Mouse (Mus musculus) gastrocnemius, postnatal 4 days (tissue): ENCODE results near the gene Gcnt3. TPM values are rescaled to one million over a fixed set of nuclear protein-coding genes. Genes with fewer than 3 reads are reported as not detected.

Source experiments
- DNase-seq, 2 experiments: peaks; one replicate each; pipeline ENCODE4 v3.0.0; 2021 to 2022; ENCODE audit warnings: low spot score in 2 of 2, mixed read lengths in 2 of 2
- total RNA-seq, 2 experiments: library from RNA; stranded (reverse); gene quantifications; 2 replicates each; pipeline ENCODE4 v1.2.3; 2021

The Gcnt3 gene
- total RNA-seq, 2 experiments from 2014 or later: not detected

GRCm38 (mm10) chr9:70007506-70008248, 30.2 kb downstream of the Gcnt3 start:
- no peak for DNase-seq

DNA sequence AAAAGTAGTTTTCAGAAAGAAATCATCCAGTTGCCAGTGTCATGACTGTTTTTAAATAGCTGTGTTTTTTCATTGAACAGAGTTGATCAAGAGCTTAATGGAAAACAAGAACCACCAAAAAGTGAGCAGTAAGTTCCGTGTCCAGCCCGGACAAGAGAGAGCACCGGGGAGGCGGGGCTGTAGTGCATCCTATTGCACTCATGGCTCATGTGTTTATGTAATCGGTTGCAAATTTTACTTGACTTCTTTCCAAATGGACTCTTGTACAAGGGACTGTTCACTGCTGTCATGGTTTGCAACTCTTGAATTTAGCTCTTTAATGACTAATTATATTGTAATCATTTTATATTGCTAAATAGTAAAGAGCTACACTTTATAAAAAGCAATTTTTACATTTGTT, 30.9 kb downstream of the Gcnt3 start:
- DNase-seq: no peak

DNA sequence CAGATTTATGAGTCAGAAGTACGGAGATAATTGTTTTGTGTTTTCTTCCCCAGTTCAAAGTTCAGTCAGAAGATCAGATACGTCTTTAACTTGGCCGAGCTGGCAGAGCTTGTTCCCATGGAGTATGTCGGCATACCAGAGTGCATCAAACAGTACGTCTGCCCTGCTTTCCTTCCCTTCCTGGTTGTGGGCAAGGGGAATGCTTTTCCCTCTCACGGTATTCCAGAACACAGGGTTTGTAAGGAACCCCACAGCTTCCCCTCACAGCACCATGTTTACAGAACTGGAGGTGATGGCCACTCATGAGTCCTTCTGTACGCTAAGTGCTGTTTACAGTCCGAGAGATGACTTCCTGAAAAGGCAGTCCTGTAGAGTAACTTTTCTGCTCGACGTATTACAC, 34.4 kb downstream of the Gcnt3 start:
- DNase-seq: no peak

DNA sequence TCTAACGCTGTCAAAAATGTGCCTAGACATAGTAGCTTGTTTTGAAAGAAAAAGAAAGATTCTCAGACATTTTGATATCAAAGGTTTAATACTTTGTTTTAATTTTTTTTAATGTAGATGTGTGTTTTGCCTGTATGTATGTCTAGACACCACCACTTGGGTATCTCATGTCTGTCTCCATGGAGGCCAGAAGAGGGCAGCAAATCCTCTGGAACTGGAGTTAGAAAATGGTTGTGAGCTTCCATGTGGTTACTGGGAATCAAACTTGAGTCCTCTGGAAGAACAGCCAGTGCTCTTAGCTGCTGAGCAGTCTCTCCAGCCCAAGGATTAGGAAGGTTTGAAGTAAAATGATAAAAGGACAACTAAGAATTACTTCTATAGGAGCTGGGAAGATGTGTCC, 38.6 kb downstream of the Gcnt3 start:
- no peak for DNase-seq

- no peak for DNase-seq
Measured at GRCm38 (mm10) chr9:69994547-69994946, 43.3 kb downstream of the Gcnt3 start.

DNA sequence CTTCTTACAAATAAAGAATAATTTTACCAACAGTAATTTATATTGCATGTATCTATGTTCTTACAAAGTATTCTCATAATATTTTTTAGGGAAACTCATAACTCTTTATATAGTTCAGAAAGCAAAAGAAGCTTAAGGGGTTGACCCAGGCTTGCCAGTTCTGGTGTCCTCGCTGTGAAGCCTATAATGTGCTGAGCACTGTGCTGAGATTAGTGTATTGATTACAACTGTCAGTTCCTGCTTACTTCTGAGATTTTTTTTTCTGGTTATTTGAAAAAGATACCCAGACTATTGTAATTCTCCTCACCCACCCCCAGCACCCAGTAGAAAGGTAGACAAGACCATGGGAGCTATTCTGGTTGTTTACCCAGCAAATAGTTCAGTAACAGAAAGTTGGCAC, 44.4 kb downstream of the Gcnt3 start:
- no peak for DNase-seq

DNA sequence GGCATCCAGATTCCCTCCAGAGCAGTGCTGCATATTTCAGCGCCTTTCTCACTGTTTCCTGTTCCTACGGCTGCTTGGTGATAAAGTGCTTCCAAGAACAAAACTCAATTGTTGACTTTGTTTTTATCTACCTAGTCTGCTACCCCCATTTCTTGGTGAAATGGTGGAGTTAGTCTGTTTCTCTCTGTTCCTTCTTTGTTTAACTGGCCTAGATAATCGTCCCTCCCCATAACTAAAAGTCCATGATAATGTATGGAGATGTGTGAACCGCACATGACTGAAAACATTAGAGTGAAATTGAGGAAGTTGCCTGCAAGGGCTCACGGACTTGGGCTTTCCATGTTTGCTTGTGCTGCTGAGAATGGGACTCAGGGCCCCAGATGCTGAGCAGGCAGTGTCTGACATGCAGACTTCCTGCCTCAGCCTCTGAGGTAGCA, 45.0 kb downstream of the Gcnt3 start:
- DNase-seq: no peak

GRCm38 (mm10) chr9:69990346-69990745, 47.5 kb downstream of the Gcnt3 start:
- no peak for DNase-seq

DNA sequence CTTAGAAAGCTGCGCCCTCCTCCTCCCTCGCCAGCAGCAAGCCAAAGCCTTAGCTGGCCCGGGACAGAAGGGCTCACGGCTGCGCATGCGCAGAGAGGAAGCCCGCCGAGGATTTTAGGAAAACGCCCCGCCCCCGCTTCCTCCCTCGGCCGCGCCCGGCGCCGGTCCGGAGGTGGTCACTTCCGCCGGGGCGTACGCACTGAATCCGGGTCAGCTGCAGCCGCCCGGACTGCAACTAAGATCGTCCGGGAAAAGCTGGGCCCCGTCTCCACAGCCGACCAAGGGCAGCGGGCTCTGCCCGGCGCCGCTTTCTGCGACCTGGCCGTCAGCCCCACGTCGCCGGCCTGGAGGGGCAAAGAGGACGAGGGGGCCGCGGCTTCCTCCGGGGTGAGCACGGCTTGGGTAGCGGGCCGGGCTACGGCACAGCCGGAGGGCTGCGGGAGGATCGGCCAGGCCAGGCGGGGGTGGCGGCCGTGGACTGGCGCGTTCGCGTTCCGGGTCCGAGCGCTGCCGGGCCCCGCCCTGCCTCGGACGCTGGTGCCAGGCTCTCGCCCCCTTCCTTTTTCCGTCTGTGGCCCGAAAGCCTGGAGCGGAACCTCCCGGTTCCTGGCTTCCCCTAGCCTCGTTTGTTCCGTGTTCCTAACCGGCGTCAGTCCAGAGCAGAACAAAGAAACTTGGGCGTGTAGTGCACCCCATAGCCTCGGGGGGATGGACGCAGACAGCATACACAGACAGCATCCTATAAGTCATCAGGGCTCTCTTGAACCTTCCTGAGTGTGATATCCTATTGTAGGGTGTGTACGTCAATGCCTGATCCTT, 48.4 kb downstream of the Gcnt3 start, which contains the start of gene Bnip2:
Gene Bnip2, plus strand, starts transcription at position 164 of the 819 bp plus-strand sequence.
- peak; percentile 98 for DNase-seq

GRCm38 (mm10) chr9:69988706-69989302, 49.1 kb downstream of the Gcnt3 start:
- no peak for DNase-seq

DNA sequence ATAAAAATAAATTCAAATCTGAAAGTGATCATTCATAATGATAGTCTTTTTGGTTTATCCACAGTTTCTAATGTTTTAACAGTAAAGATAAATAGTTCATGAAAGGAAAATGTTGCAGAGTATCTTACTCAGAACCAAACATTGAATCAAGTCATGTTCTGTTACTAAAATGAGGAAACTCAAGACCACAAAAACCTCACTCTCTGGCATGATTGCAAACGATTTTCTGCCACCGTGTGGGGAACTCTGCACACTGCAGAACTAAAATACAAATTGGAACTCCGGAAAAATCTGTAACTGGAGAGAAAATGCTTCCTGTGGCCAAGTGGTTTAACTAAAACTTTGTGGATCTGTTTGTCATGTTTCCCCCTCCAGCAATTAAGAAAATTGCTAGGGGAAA, 50.3 kb downstream of the Gcnt3 start:
- DNase-seq: peak; percentile 38 to 60

GRCm38 (mm10) chr9:69986571-69986970, 51.3 kb downstream of the Gcnt3 start:
- no peak for DNase-seq

DNA sequence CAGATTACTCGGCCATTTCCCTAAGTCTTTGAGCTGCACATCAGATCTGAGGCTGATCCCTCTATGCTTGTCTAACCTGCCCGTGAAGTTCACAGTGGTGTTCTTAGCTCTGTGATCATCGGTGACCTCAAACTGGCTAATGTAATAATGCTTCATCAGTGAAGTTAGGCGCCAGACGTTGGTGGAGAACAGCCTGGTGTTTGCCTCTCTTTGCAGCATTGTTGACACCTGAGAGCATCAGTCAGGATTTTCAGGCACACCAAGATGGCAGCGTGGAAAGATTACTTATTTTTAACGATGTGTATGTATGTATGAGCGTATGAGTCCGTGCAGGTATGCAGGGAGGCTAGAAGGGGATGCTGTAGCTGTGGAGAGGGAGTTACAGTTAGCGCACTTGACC, 51.8 kb downstream of the Gcnt3 start:
- no peak for DNase-seq

- no peak for DNase-seq
Measured at GRCm38 (mm10) chr9:69985526-69985925, 52.4 kb downstream of the Gcnt3 start.

Other genes with a start within 250 kb of the Gcnt3 start
- gene Bnip2, start 48.6 kb downstream of the Gcnt3 start, total RNA-seq: 10 to 100 TPM; 81.0 to 81.7 TPM
- 10 to 100 TPM; 59.9 to 79.1 TPM for gene Gtf2a2, start 25.5 kb downstream of the Gcnt3 start, total RNA-seq
- gene Fam81a, start 104.5 kb upstream of the Gcnt3 start, total RNA-seq: 1 to 10 TPM; 4.0 to 4.4 TPM
- gene Myo1e, start 169.3 kb upstream of the Gcnt3 start, total RNA-seq: 10 to 100 TPM; 27.9 to 34.7 TPM